Mouse (Mus musculus): ENCODE results near the gene Cox7b2. TPM values are rescaled to one million over a fixed set of nuclear protein-coding genes. Genes with fewer than 3 reads are reported as not detected.

Cox7b2 gene
- 1.1 TPM for polyA plus RNA-seq (2014; fragmentation: Illumina TruSeq; extraction: RNeasy Lipid Tissue Mini Kit (QIAGEN cat#74804))

GRCm38 (mm10) chr5:71548079-71548478, at the start of gene Cox7b2:
TSS of gene Cox7b2 (minus strand) at chr5:71548205.

Other genes with a start within 250 kb of the Cox7b2 start
- gene Gabrb1, start 109.9 kb upstream of the Cox7b2 start, polyA plus RNA-seq (2014; fragmentation: Illumina TruSeq; extraction: RNeasy Lipid Tissue Mini Kit (QIAGEN cat#74804)), result 5.0 TPM
- 9.7 TPM for gene Gabra4, start 110.1 kb upstream of the Cox7b2 start, polyA plus RNA-seq (2014; fragmentation: Illumina TruSeq; extraction: RNeasy Lipid Tissue Mini Kit (QIAGEN cat#74804))

Measured in ovary, adult 10 weeks (tissue).